Mouse (Mus musculus) liver, adult 2 months (tissue): ENCODE measurements around the gene Pah.

Experiments used
- CTCF ChIP-seq: fragments of 200-500 bp; IDR thresholded peaks from 2 replicates; pipeline ENCODE4 v1.5.1; 2011; ENCODE audit warnings: low read depth, low read length, control low read depth
- POLR2A ChIP-seq: fragments of 200-500 bp; IDR thresholded peaks from 2 replicates; pipeline ENCODE4 v1.6.1; 2011; ENCODE audit warnings: low read length, control low read depth; ENCODE audit not compliant: insufficient read depth; ENCODE audit errors: extremely low read depth

GRCm38 (mm10) chr10:87586696-87587095 is 65.1 kb downstream of the Pah start:
- TF ChIP-seq CTCF (no peak), POLR2A (no peak)
